Mouse (Mus musculus): Measurements from ENCODE around the gene Tcp11l2. TPM values are rescaled to one million over a fixed set of nuclear protein-coding genes. Genes with fewer than 3 reads are reported as not detected.

Tcp11l2 gene
- polyA plus RNA-seq (2012; rRNA removed): 14.0 and 18.2 TPM in 2 replicates

DNA sequence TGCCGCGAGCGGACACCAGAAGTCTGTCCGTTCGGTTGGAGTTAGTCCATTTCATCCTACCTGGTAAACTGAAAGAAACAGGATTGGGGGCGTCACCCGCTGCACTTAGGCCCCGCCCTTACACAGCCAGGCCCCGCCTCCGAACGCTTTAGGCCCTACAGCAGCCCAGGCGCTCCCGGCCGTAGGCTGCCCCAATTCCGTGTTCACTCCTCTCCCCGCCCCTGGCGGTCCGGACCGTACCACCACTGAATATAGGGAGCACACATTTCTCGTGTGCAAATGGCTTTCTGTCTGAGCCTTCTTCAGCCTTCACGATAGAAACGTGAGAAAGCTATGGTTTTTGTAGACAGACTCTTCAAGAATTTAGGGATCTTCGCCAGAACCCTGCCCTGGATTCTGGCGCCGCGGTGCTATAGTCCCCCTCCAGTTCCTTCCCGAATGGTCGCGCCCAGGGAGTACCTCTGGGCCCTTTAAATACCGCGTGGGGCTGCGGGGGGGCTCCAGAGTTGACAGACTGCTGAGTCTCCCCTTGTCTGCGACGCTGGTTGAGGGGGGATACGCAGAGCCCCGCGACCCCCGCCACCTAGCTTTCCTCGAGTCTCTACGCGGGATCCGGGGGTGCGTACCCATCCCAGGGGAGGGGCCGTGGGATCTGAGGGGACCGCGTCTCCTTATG, at the start of gene Tcp11l2:
TSS of gene Tcp11l2 (plus strand) at position 232 of the 676 bp plus-strand sequence.
- H3K4me1 ChIP-seq (ENCODE audit: control insufficient read depth, insufficient read depth, low read length): peaks cover 13% of the 10 kb centered on the region
- H3K27me3 ChIP-seq (ENCODE audit: control insufficient read depth, insufficient read depth, low read length): no peaks in the 10 kb centered on the region
- peak within 1 kb of the TSS; percentile 94 for H3K4me3 ChIP-seq (ENCODE audit: control insufficient read depth, low read depth, low read length)
- TF ChIP-seq CTCF (IDR thresholded peaks at IDR 0.05; ENCODE audit: control insufficient read depth, insufficient read depth, insufficient replicate concordance, low read depth, low read length) (no peak), POLR2A (IDR thresholded peaks at IDR 0.05; ENCODE audit: control insufficient read depth, low read depth, low read length) (no peak)
- H3K36me3 ChIP-seq (ENCODE audit: control insufficient read depth, insufficient read depth, low read length): no peaks in the 10 kb centered on the region
- peak within 1 kb of the TSS; percentile 96 for H3K27ac ChIP-seq (ENCODE audit: control insufficient read depth, insufficient read depth, low read depth, low read length)

DNA sequence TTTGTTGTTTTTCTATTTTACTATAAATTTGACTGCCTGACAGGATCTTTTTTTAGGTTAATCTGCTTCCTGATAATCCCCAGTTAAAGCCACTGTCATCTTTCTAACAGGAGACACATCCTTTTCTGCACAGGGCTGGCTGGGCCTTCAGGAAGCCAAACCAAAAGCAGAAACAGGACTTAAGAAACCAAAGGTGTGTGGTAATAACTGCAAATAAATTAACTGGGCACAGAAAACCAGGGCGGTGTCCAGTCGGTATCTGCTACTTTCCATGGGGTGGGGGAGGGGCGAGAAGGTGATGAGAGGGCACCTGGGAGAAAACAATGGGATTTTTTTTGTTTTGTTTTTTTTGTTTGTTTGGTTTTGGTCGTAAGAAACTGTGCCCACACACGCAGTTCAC, 49.4 kb upstream of the Tcp11l2 start:
- Histone ChIP-seq H3K36me3 (ENCODE audit: control insufficient read depth, insufficient read depth, low read length) (peaks cover 1% of the 10 kb centered on the region; the same call in 1 of the 2 replicates), H3K4me3 (ENCODE audit: control insufficient read depth, low read depth, low read length) (no peak overlapping the region), H3K27ac (ENCODE audit: control insufficient read depth, insufficient read depth, low read depth, low read length) (no peak overlapping the region), H3K27me3 (ENCODE audit: control insufficient read depth, insufficient read depth, low read length) (no peaks in the 10 kb centered on the region), H3K4me1 (ENCODE audit: control insufficient read depth, insufficient read depth, low read length) (peaks cover 2% of the 10 kb centered on the region)
- TF ChIP-seq CTCF (IDR thresholded peaks at IDR 0.05; ENCODE audit: control insufficient read depth, insufficient read depth, insufficient replicate concordance, low read depth, low read length) (no peak), POLR2A (IDR thresholded peaks at IDR 0.05; ENCODE audit: control insufficient read depth, low read depth, low read length) (no peak)

DNA sequence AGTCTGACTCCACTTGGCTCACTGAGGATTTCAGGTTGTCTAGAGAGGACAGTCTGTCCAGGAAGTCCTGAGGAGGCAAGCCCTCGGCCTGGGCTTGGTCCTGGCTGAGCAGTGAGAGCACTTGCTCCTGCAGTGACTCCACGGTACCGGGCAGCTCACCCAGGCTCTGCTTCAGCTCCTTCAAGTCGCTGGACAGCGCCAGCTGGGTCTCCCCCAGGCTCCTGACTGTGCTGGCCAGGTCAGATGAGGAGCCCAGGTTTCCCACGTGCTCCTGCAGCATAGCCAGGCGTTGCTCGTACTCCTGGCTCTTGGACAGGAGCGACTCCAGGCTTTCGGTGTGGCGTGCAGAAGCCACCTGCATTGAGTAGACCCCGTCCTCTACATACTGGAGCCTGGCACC, 48.8 kb upstream of the Tcp11l2 start:
- Histone ChIP-seq H3K27ac (ENCODE audit: control insufficient read depth, insufficient read depth, low read depth, low read length) (no peak overlapping the region), H3K27me3 (ENCODE audit: control insufficient read depth, insufficient read depth, low read length) (no peaks in the 10 kb centered on the region), H3K4me1 (ENCODE audit: control insufficient read depth, insufficient read depth, low read length) (peaks cover 5% of the 10 kb centered on the region), H3K36me3 (ENCODE audit: control insufficient read depth, insufficient read depth, low read length) (peaks cover 1% of the 10 kb centered on the region; the same call in 1 of the 2 replicates), H3K4me3 (ENCODE audit: control insufficient read depth, low read depth, low read length) (no peak overlapping the region)
- TF ChIP-seq CTCF (IDR thresholded peaks at IDR 0.05; ENCODE audit: control insufficient read depth, insufficient read depth, insufficient replicate concordance, low read depth, low read length) (no peak), POLR2A (IDR thresholded peaks at IDR 0.05; ENCODE audit: control insufficient read depth, low read depth, low read length) (no peak)

DNA sequence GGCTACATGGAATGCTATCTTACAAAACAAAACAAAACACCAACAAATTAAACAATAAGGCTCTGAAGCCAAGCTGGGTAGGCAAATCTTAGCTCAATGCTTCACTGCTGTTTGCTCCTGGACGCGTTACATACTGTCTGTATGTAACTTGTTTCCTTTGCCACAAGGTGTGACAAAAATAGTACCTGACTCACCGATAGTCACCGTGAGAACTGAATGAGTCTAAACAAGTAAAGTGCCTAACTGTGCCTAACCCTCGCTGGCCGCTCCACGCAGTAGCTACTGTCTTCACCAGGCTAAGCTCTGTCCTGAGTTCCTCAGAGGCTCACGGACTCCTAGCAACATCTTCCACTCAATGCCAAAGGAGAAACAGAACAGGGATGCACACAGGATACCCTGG, 46.0 kb upstream of the Tcp11l2 start:
- TF ChIP-seq POLR2A (IDR thresholded peaks at IDR 0.05; ENCODE audit: control insufficient read depth, low read depth, low read length) (no peak), CTCF (IDR thresholded peaks at IDR 0.05; ENCODE audit: control insufficient read depth, insufficient read depth, insufficient replicate concordance, low read depth, low read length) (no peak)
- H3K36me3 ChIP-seq (ENCODE audit: control insufficient read depth, insufficient read depth, low read length): peaks cover 1% of the 10 kb centered on the region; the same call in 1 of the 2 replicates
- H3K4me3 ChIP-seq (ENCODE audit: control insufficient read depth, low read depth, low read length): no peak overlapping the region
- H3K27ac ChIP-seq (ENCODE audit: control insufficient read depth, insufficient read depth, low read depth, low read length): no peak overlapping the region
- H3K4me1 ChIP-seq (ENCODE audit: control insufficient read depth, insufficient read depth, low read length): peaks cover 15% of the 10 kb centered on the region
- H3K27me3 ChIP-seq (ENCODE audit: control insufficient read depth, insufficient read depth, low read length): no peaks in the 10 kb centered on the region

DNA sequence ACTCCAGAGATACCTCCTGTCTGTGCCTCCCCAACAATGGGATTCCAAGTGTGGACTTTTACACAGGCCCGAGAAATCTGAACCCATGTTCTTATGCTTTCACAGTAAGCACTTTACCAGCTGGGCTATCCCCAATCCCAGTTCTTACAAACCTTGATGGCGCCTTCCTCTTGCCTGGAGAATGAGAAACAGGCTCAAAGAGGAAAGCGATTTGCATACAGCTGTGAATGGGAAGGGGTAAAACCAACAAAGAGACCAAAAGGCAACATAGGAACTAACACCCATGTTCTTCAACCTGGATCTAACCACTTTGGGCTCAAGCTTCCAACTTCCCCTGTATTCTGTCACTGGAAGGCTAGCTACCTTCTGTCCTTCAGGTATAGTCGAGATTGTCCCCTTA, 44.9 kb upstream of the Tcp11l2 start:
- H3K27me3 ChIP-seq (ENCODE audit: control insufficient read depth, insufficient read depth, low read length): no peaks in the 10 kb centered on the region
- no peak overlapping the region for H3K4me3 ChIP-seq (ENCODE audit: control insufficient read depth, low read depth, low read length)
- peaks cover 15% of the 10 kb centered on the region for H3K4me1 ChIP-seq (ENCODE audit: control insufficient read depth, insufficient read depth, low read length)
- no peak for TF ChIP-seq CTCF (IDR thresholded peaks at IDR 0.05; ENCODE audit: control insufficient read depth, insufficient read depth, insufficient replicate concordance, low read depth, low read length)
- no peak for TF ChIP-seq POLR2A (IDR thresholded peaks at IDR 0.05; ENCODE audit: control insufficient read depth, low read depth, low read length)
- H3K27ac ChIP-seq (ENCODE audit: control insufficient read depth, insufficient read depth, low read depth, low read length): no peak overlapping the region
- peaks cover 1% of the 10 kb centered on the region; the same call in 1 of the 2 replicates for H3K36me3 ChIP-seq (ENCODE audit: control insufficient read depth, insufficient read depth, low read length)

DNA sequence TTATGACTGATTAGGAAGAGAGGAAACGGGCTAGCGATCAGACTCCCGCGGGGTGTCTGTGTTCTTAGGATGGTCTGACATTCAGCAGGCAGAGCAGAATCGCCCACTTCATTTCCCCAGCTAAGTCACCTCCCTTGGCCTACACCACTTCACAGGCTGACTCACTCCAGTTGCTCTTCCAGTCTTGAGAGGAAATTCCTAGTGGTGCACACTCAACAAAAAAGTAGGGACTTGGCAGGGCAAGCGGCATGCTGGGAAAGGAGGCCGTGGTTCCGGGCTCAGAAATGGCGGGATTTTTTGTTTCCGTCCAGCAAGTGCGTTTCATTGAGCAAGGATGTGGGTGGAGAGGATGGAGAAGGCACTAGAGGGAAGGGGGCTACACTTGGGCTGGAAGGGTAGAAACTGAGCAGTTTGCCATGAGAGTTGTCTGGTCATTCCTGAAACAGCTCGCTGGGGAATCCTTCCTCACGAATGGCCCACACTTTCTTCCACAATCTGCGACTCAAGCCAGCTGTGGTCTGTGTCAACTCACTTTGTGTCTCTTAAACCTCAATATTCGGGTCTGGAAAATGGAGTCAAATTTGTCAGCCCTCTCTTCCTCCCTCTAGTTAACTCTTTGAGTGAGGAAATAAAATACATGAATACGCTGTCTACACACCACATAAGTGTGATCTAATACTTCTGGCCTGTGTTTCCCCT, 44.1 kb upstream of the Tcp11l2 start:
- H3K27me3 ChIP-seq (ENCODE audit: control insufficient read depth, insufficient read depth, low read length): no peaks in the 10 kb centered on the region
- peak overlapping the region; percentile 97 for H3K4me3 ChIP-seq (ENCODE audit: control insufficient read depth, low read depth, low read length)
- peaks cover 15% of the 10 kb centered on the region for H3K4me1 ChIP-seq (ENCODE audit: control insufficient read depth, insufficient read depth, low read length)
- no peak overlapping the region for H3K27ac ChIP-seq (ENCODE audit: control insufficient read depth, insufficient read depth, low read depth, low read length)
- TF ChIP-seq CTCF (IDR thresholded peaks at IDR 0.05; ENCODE audit: control insufficient read depth, insufficient read depth, insufficient replicate concordance, low read depth, low read length) (no peak), POLR2A (IDR thresholded peaks at IDR 0.05; ENCODE audit: control insufficient read depth, low read depth, low read length) (no peak)
- H3K36me3 ChIP-seq (ENCODE audit: control insufficient read depth, insufficient read depth, low read length): peaks cover 1% of the 10 kb centered on the region; the same call in 1 of the 2 replicates
